Mouse (Mus musculus): Measurements from ENCODE around the gene Comp.

DNA sequence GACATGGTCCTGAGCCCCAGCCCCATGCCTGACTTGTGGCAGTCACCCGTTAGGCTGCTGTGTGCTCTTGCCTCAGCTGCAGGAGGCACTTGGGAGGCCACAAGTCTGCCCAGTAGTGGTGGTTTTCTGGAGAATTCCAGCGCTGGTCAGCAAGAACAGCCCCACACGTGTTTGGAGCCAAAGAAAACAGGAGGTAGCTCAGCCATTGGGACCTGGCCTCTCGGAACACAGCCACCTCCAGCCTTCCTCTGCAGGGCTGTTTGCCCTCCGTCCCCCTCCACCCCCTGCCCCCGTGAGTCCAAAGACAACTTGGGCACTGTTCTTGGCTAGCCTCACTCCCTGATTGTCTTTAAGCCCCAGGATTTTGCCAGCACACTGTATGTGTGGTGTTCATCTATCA is 1.4 kb upstream of the Comp start:
- no peak for TF ChIP-seq CTCF (IDR thresholded peaks at IDR 0.05)
- TF ChIP-seq EP300 (IDR thresholded peaks at IDR 0.05) = no peak

Data from lung, postnatal 0 days (tissue).